Mouse (Mus musculus): ENCODE results near the gene Pdia5. TPM values are rescaled to one million over a fixed set of nuclear protein-coding genes. Genes with fewer than 3 reads are reported as not detected.

Pdia5 gene
- polyA plus RNA-seq, 1 experiment from 2014 or later = 42.2 TPM

- Histone ChIP-seq H3K4me1 (replicated peaks; ENCODE audit: insufficient read depth, low read length) (0 out of 2 replicates have a peak, but pooled peaks cover 4% of the 10 kb centered on the region), H3K9me3 (replicated peaks; ENCODE audit: low read length) (no peaks in the 10 kb centered on the region), H3K9ac (ENCODE audit: low read depth, low read length) (no peak overlapping the region), H3K27ac (no peak overlapping the region), H3K4me3 (replicated peaks; ENCODE audit: low read depth, low read length) (no peak overlapping the region), H3K36me3 (ENCODE audit: insufficient read depth, low read length) (no peaks in the 10 kb centered on the region), H3K4me2 (ENCODE audit: low read length) (no peak overlapping the region), H3K27me3 (ENCODE audit: insufficient read depth, low read length) (no peaks in the 10 kb centered on the region)
- TF ChIP-seq CTCF (IDR thresholded peaks at IDR 0.05; ENCODE audit: low read depth) = no peak
- 49% methylated on average over 4 of the region's 4 CpGs for WGBS
- ATAC-seq (replicated peaks; ENCODE audit: low FRiP score, low read depth) (no peak), DNase-seq (ENCODE audit: low spot score) (peak; percentile 36)
Measured at GRCm38 (mm10) chr16:35487056-35487455, 3.6 kb downstream of the Pdia5 start.

GRCm38 (mm10) chr16:35485711-35486110, 5.0 kb downstream of the Pdia5 start:
- Histone ChIP-seq H3K4me3 (replicated peaks; ENCODE audit: low read depth, low read length) (no peak overlapping the region), H3K9ac (ENCODE audit: low read depth, low read length) (no peak overlapping the region), H3K27me3 (ENCODE audit: insufficient read depth, low read length) (no peaks in the 10 kb centered on the region), H3K36me3 (ENCODE audit: insufficient read depth, low read length) (no peaks in the 10 kb centered on the region), H3K4me2 (ENCODE audit: low read length) (no peak overlapping the region), H3K27ac (no peak overlapping the region), H3K9me3 (replicated peaks; ENCODE audit: low read length) (no peaks in the 10 kb centered on the region), H3K4me1 (replicated peaks; ENCODE audit: insufficient read depth, low read length) (0 out of 2 replicates have a peak, but pooled peaks cover 4% of the 10 kb centered on the region)
- no peak for TF ChIP-seq CTCF (IDR thresholded peaks at IDR 0.05; ENCODE audit: low read depth)
- ATAC-seq (replicated peaks; ENCODE audit: low FRiP score, low read depth) (no peak), DNase-seq (ENCODE audit: low spot score) (no peak)
- WGBS = 80% methylated on average over 9 of the region's 9 CpGs

GRCm38 (mm10) chr16:35484526-35485233, 6.0 kb downstream of the Pdia5 start:
- ATAC-seq (replicated peaks; ENCODE audit: low FRiP score, low read depth) (no peak), DNase-seq (ENCODE audit: low spot score) (no peak)
- WGBS = 74% methylated on average over 8 of the region's 8 CpGs
- Histone ChIP-seq H3K27me3 (ENCODE audit: insufficient read depth, low read length) (no peaks in the 10 kb centered on the region), H3K4me2 (ENCODE audit: low read length) (no peak overlapping the region), H3K9ac (ENCODE audit: low read depth, low read length) (no peak overlapping the region), H3K4me3 (replicated peaks; ENCODE audit: low read depth, low read length) (no peak overlapping the region), H3K9me3 (replicated peaks; ENCODE audit: low read length) (no peaks in the 10 kb centered on the region), H3K4me1 (replicated peaks; ENCODE audit: insufficient read depth, low read length) (0 out of 2 replicates have a peak, but pooled peaks cover 4% of the 10 kb centered on the region), H3K36me3 (ENCODE audit: insufficient read depth, low read length) (no peaks in the 10 kb centered on the region), H3K27ac (no peak overlapping the region)
- no peak for TF ChIP-seq CTCF (IDR thresholded peaks at IDR 0.05; ENCODE audit: low read depth)

GRCm38 (mm10) chr16:35484105-35484504, 6.6 kb downstream of the Pdia5 start:
- no peaks in the 10 kb centered on the region for H3K4me1 ChIP-seq (replicated peaks; ENCODE audit: insufficient read depth, low read length)
- no peak overlapping the region for H3K27ac ChIP-seq
- no peak for TF ChIP-seq CTCF (IDR thresholded peaks at IDR 0.05; ENCODE audit: low read depth)
- no peak overlapping the region for H3K9ac ChIP-seq (ENCODE audit: low read depth, low read length)
- no peaks in the 10 kb centered on the region for H3K9me3 ChIP-seq (replicated peaks; ENCODE audit: low read length)
- ATAC-seq (replicated peaks; ENCODE audit: low FRiP score, low read depth) = no peak
- no peak overlapping the region for H3K4me3 ChIP-seq (replicated peaks; ENCODE audit: low read depth, low read length)
- no peak for DNase-seq (ENCODE audit: low spot score)
- no peak overlapping the region for H3K4me2 ChIP-seq (ENCODE audit: low read length)
- no peaks in the 10 kb centered on the region for H3K27me3 ChIP-seq (ENCODE audit: insufficient read depth, low read length)
- no peaks in the 10 kb centered on the region for H3K36me3 ChIP-seq (ENCODE audit: insufficient read depth, low read length)
- WGBS = 44% methylated on average over 4 of the region's 4 CpGs

GRCm38 (mm10) chr16:35479301-35479700, 11.4 kb downstream of the Pdia5 start:
- H3K9me3 ChIP-seq (replicated peaks; ENCODE audit: low read length) = no peaks in the 10 kb centered on the region
- DNase-seq (ENCODE audit: low spot score) (no peak), ATAC-seq (replicated peaks; ENCODE audit: low FRiP score, low read depth) (no peak)
- H3K4me1 ChIP-seq (replicated peaks; ENCODE audit: insufficient read depth, low read length) = no peaks in the 10 kb centered on the region
- H3K36me3 ChIP-seq (ENCODE audit: insufficient read depth, low read length) = no peaks in the 10 kb centered on the region
- H3K27ac ChIP-seq = no peak overlapping the region
- no peaks in the 10 kb centered on the region for H3K27me3 ChIP-seq (ENCODE audit: insufficient read depth, low read length)
- TF ChIP-seq CTCF (IDR thresholded peaks at IDR 0.05; ENCODE audit: low read depth) = no peak
- no peak overlapping the region for H3K4me3 ChIP-seq (replicated peaks; ENCODE audit: low read depth, low read length)
- 57% methylated on average over 6 of the region's 6 CpGs for WGBS
- no peak overlapping the region for H3K9ac ChIP-seq (ENCODE audit: low read depth, low read length)
- H3K4me2 ChIP-seq (ENCODE audit: low read length) = no peak overlapping the region

GRCm38 (mm10) chr16:35477273-35477672, 13.4 kb downstream of the Pdia5 start:
- no peak overlapping the region for H3K27ac ChIP-seq
- DNase-seq (ENCODE audit: low spot score) (no peak), ATAC-seq (replicated peaks; ENCODE audit: low FRiP score, low read depth) (no peak)
- no peak overlapping the region for H3K4me3 ChIP-seq (replicated peaks; ENCODE audit: low read depth, low read length)
- no peaks in the 10 kb centered on the region for H3K4me1 ChIP-seq (replicated peaks; ENCODE audit: insufficient read depth, low read length)
- H3K9ac ChIP-seq (ENCODE audit: low read depth, low read length) = no peak overlapping the region
- no peaks in the 10 kb centered on the region for H3K27me3 ChIP-seq (ENCODE audit: insufficient read depth, low read length)
- no peaks in the 10 kb centered on the region for H3K36me3 ChIP-seq (ENCODE audit: insufficient read depth, low read length)
- H3K9me3 ChIP-seq (replicated peaks; ENCODE audit: low read length) = no peaks in the 10 kb centered on the region
- 82% methylated on average over 1 of the region's 1 CpGs for WGBS
- TF ChIP-seq CTCF (IDR thresholded peaks at IDR 0.05; ENCODE audit: low read depth) = no peak
- H3K4me2 ChIP-seq (ENCODE audit: low read length) = no peak overlapping the region

Measured in kidney, postnatal 0 days (tissue).